Mouse (Mus musculus): ENCODE data around the gene Olfr870.
"Not testable (repeated sequence)": the region's sequence is repeated elsewhere in the genome, so short reads cannot be mapped to it uniquely, and the experiment has no call there.

Gene Olfr870

DNA sequence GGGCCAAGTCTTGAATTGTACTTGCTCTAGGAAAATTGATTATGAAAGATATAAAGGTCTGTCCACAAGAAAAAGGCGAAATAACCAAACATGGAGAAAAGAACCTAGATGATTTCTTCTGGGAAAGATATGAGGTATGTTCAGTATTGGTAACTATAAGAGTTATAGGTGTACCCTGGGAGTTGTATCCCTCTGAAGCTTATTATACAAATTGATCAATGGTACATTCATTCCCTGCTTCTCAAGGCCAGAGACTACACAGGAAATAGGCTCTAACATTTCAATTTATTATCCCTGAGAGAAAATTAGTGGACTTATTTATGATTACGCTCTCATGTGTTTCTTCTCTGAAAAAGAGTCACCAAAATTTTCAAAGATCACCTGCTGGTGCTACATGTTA is at the start of gene Olfr870:
TSS of gene Olfr870 (minus strand) at position 101 of the 400 bp plus-strand sequence.
- DNase-seq: no peak

DNA sequence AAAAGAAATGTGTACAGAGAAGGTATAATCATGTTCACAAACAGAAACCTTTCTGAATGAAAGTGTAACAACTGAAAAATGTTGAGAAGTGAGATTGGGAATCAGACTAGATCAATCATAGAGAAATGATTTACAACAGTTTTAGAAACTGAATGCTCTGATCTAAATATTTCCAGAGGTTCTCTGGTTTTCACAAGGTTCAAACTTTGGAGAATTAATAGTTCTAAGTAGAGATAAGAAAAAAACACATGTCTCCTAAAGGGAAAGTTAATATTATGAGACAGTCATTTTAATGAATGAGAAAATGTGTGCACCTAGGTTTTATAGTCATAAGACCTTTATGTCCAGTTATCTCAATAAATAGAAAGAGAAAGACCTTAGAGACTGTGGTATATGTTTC is 38.0 kb upstream of the Olfr870 start, which contains the start of gene Olfr871:
TSS of gene Olfr871 (plus strand) at position 301 of the 400 bp plus-strand sequence.
- no peak for DNase-seq

DNA sequence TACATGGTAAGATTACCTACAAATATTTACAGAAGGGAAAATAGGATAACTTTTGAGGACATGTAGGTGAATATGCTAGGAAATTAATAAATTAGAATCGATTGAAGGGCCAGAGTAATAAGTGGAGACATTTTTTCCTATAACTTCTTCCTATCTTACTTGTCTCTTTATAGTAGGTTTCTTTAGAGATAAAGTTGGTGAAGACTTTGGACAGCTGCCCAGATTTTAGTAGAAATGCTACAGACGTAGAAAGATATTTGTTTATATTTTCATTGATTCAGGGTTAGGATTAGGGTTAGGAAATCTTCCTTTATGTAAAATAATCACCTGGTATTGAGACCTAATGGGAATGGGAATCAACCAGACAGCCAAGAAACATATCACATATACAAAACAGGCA is 37.6 kb upstream of the Olfr870 start:
- no peak for DNase-seq

DNA sequence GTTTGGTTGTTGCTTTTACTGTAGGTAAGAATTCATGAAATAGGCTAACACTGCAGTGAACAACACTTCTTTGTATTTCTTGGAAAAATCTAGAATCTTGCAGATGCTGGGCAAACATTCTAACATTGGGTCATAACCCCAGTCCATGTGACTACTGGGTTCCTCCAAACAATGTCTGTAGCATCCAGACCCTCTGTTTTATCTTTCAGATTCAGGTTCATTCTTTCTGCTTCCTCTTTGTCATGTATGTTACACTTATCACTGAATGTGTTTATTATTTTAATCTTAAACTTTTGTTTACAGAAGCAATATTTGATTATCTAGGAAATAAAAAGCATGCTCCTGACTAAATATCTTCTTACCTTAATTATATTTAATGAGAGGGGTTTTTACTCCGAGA is 37.0 kb upstream of the Olfr870 start:
- DNase-seq: no peak

DNA sequence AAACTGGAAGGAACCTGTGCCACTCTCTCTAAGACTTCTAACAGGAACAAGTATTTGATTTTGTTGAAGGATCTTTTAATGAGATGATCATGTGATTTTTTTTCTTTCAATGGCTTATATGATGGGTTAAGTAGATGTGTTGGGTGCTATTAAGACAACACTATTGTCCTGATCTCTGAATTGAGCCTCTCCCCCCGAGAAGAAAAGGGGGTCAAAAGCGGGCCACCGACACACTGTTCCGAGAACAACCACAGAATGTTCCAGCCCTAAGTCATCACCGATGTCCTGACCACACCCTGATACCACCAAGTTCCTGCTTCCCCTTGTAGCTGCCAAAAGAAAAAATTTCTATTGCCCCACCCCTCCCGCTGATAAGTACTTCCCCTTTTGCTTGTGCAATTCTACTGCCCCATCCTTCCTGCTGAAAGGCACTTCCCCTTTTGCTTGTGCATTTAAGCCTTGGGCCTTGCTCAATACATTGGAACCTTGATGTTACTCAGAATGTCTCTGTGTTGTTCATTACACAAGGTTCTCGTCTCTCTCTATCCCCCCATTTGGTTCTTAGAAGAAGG is 29.6 kb upstream of the Olfr870 start:
- not testable (repeated sequence) for DNase-seq

DNA sequence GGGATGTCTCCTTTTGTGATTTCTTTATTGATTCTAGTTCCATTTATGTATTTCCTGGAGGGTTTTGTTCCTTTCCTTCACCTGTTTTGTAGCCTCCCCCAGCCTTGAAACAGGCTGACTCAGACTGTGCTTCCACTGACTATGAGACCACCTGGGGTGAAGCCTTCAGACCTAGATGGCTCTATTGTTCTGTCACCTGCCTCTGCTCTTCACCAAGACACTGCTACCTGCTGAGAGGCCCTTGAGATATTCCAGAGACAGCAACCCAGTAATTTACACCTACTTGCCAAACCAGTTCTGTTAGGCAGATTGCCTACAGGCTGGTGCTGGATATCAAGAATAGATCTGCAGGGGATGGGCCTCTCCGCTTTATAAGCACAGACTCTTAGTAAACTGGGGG is 28.3 kb upstream of the Olfr870 start:
- DNase-seq: no peak

DNA sequence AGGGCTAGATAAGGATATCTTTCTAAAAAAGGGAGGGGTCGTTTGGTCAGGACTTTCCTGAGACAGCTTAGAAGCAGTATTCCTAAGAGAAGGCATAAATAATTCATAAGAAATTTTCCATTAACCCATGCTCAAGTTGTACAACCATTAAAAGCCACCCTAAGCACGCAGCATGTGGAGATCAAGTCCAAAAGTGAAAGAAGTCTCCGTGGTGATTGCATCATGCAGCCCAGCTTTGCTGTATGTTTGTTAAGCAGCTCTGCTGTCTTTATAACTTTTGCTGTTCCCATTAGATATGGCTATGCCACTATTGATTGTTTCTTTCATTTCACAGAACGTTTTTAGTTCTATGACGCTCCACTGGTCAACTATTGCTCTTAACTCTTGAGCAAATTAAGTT is 5.6 kb upstream of the Olfr870 start:
- DNase-seq: no peak

DNA sequence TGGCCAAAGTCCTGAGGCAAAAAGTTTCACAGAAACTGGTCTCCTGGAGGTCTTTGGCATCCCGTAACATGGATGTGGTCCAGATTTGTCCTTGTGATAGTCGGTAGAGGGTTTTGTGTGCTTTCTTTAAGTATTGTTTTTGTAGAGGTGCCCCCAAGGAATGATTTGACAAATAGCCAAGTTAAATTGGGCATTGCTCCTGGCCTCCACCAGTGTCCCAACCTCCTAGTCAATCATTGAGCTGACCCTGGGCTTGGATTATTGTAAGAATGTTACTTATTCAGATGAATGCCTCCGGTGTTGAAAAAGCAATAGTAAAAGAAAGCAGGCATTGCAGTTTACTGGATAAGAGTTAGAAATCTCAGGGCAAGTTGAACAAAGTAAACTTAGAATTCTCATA is 24.2 kb downstream of the Olfr870 start:
- no peak for DNase-seq

DNA sequence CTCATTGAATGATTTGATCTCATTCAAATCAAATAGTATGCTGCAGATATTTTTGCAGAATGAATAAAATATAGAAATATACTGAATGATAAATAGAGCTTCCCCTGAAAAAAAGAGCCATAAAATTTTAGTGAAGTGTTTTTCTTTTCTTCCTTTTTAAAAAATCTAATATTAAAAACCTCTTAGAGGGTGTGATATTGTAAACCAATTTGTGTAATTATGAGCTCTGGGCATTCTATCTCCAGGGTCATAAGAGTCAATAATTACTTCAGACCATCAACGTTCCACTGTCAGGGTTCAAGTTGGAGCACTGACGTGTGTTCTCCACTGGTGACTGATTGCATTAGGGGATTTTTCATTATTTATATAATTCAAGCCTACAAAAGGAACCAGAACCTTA is 45.1 kb downstream of the Olfr870 start, which contains the start of gene Olfr869:
TSS of gene Olfr869 (plus strand) at position 301 of the 400 bp plus-strand sequence.
- no peak for DNase-seq
